Mouse (Mus musculus) skeletal muscle tissue, adult 2 months (tissue): ENCODE measurements at regions not wholly inside any gene's neighbourhood (a gene's known extent, or its start where the extent isn't known, plus 50 kb on each side); places are given as distances from the start of the nearest gene placed in this dataset.

Experiments used
- DNase-seq: peaks from one replicate; pipeline ENCODE4 v3.0.0-alpha.2; 2012; ENCODE audit warnings: low read depth, low spot score

DNA sequence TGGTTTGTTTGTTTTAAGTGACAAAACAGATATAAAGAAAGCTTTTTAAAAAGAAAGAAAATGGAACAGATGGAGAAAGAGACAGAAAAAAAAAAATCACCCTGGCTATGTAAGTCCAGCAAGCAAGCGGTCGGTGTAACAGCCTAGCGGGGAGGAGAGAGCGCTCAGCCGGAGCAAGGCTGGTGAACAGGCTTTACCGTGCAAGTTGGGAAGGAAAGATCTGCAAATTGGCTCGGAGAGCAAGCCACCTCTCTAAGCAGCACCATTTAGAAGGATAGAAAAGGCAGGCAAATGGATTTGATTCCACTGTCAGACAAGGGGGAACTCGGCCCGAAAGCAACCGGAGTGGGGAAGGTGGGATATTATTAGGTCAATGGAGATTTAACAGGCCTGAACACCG lies 59.9 kb upstream of the Ppp2r5c start:
- no peak for DNase-seq

DNA sequence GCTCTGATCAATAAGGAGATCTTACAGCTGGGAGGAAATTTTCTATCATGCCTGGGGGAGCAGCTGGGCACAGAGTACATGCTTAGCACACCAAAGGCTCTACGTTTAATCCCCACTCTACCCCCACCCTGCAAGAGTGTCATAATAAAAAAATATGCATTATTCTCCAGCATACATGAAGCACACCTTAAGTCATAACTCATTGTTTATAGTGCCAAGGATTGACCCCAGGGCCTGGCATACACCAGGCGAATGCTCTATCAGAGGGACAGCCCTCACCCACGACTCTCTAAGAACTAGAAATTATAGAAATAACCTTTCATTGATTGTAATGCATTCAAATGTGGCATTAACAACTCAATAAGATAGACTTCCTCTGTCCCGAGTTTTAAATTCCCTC lies 59.4 kb upstream of the Ppp2r5c start:
- no peak for DNase-seq

GRCm38 (mm10) chr12:110389439-110389838 lies 57.5 kb upstream of the Ppp2r5c start:
- DNase-seq: no peak

- DNase-seq: no peak
Observed at GRCm38 (mm10) chr12:110391464-110391863, 55.5 kb upstream of the Ppp2r5c start.

- no peak for DNase-seq
Observed at GRCm38 (mm10) chr12:110393555-110393954, 53.4 kb upstream of the Ppp2r5c start.
